Mouse (Mus musculus): ENCODE measurements around the gene Ssbp1.

DNA sequence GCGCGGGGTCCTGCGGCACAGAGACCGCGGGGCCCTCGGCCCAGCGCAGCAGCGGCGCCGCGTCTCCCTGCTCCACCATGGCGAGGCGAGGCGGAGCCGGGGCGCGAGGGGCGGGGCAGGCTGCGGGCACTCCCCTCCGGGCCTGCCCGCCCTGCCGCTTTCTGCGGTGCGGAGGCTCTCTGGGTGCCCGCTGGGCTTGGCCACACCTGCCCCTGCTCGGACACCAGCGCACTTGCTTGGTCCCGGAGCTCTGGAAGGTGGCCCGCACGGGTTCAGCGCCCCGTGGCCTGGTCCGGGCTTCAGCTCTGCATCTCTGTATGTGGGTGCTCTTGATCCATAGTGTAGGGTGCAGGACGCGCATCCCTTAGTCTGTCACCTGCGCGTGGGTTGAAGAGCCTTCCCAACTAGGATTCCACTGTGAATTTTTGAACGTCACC is 35.1 kb upstream of the Ssbp1 start, which contains the start of gene E330009J07Rik:
- no peak for TF ChIP-seq USF1 (IDR thresholded peaks at IDR 0.05; ENCODE audit: low read depth)
- TF ChIP-seq POLR2A (IDR thresholded peaks at IDR 0.05; ENCODE audit: insufficient read length, low read depth) = peak; percentile 81
- TF ChIP-seq TCF12 (IDR thresholded peaks at IDR 0.05; ENCODE audit: insufficient read depth, poor library complexity, severe bottlenecking) = no peak
- TF ChIP-seq MYOD1 (IDR thresholded peaks at IDR 0.05; ENCODE audit: control insufficient read depth in 1 of 3, insufficient read length in 2 of 3, low read depth in 2 of 3) = peak in 2 of 3 experiments; percentile 41 to 52
- no peak for TF ChIP-seq CEBPB (IDR thresholded peaks at IDR 0.05; ENCODE audit: insufficient read depth, poor library complexity, severe bottlenecking)
- TF ChIP-seq E2F4 (IDR thresholded peaks at IDR 0.05; ENCODE audit: insufficient read depth) = no peak
- peak; percentile 72 for TF ChIP-seq POLR2AphosphoS2 (IDR thresholded peaks at IDR 0.05; ENCODE audit: insufficient read length, low read depth)
- TF ChIP-seq REST (IDR thresholded peaks at IDR 0.05; ENCODE audit: insufficient read depth, insufficient read length) = no peak
- peak in 2 of 3 experiments; percentile 38 to 64 for TF ChIP-seq MYOG (IDR thresholded peaks at IDR 0.05; ENCODE audit: control insufficient read depth in 1 of 3, insufficient read depth in 1 of 3, insufficient read length in 2 of 3, low read depth in 2 of 3)
- no peak for TF ChIP-seq SRF (IDR thresholded peaks at IDR 0.05; ENCODE audit: control insufficient read depth, insufficient read length, low read depth)

Data from myocyte (in vitro differentiated cells).